Mouse (Mus musculus) kidney, postnatal 0 days (tissue): Measurements from ENCODE around the gene P4ha2. TPM values are rescaled to one million over a fixed set of nuclear protein-coding genes. Genes with fewer than 3 reads are reported as not detected.

ENCODE experiments used
- ATAC-seq: fragments of 200-750 bp; cut with Nextera tagmentation; replicated peaks from 2 replicates; pipeline ENCODE4 v1.8.0; 2017; ENCODE audit warnings: low read depth, moderate number of reproducible peaks, moderate TSS enrichment, moderate library complexity; ENCODE audit not compliant: low FRiP score
- DNase-seq: peaks from one replicate; pipeline ENCODE4 v3.0.0-alpha.2; 2016; ENCODE audit warnings: low spot score
- H3K27ac ChIP-seq: fragments of 300-500 bp; sonication (generic); 2 replicates; pipeline ENCODE4 v1.5.1; 2014; ENCODE audit warnings: mild to moderate bottlenecking
- H3K27me3 ChIP-seq: fragments of 300-500 bp; sonication (generic); 2 replicates; pipeline ENCODE4 v1.6.1; 2014; ENCODE audit warnings: low read length, mixed read lengths; ENCODE audit not compliant: insufficient read depth
- H3K36me3 ChIP-seq: fragments of 300-500 bp; sonication (generic); 2 replicates; pipeline ENCODE4 v1.6.1; 2014; ENCODE audit warnings: low read length, mixed read lengths; ENCODE audit not compliant: insufficient read depth
- H3K4me1 ChIP-seq: fragments of 300-500 bp; sonication (generic); replicated peaks from 2 replicates; pipeline ENCODE4 v1.6.1; 2014; ENCODE audit warnings: antibody characterized with exemption, low read length, mixed read lengths; ENCODE audit not compliant: insufficient read depth
- H3K4me2 ChIP-seq: fragments of 300-500 bp; sonication (generic); 2 replicates; pipeline ENCODE4 v1.6.1; 2014; ENCODE audit warnings: mild to moderate bottlenecking, low read length, moderate library complexity, mixed read lengths
- H3K4me3 ChIP-seq: fragments of 300-500 bp; sonication (generic); replicated peaks from 2 replicates; pipeline ENCODE4 v1.5.1; 2014; ENCODE audit warnings: low read depth, low read length
- H3K9ac ChIP-seq: fragments of 300-500 bp; sonication (generic); 2 replicates; pipeline ENCODE4 v1.6.1; 2014; ENCODE audit warnings: low read depth, low read length
- H3K9me3 ChIP-seq: fragments of 300-500 bp; sonication (generic); replicated peaks from 2 replicates; pipeline ENCODE4 v1.6.1; 2016; ENCODE audit warnings: low read length, inconsistent platforms, mixed read lengths
- CTCF ChIP-seq: IDR thresholded peaks from 2 replicates; pipeline ENCODE4 v1.5.1; 2016; ENCODE audit warnings: antibody characterized with exemption, low read depth, mild to moderate bottlenecking, moderate library complexity
- whole genome bisulfite sequencing: fragments of 180-500 bp; shearing (Covaris S2); extraction: QIAGEN DNeasy Blood & Tissue Kit; methylation state at CpG from one replicate; pipeline ENCODE4 v1.1.7; 2014; 5-methylcytosine and 5-hydroxymethylcytosine counted together
- polyA plus RNA-seq: library from polyadenylated mRNA; unstranded; fragments of >200 nt; fragmentation: Nextera tagmentation; extraction: Ambion mirVana; gene quantifications from 2 replicates; pipeline ENCODE4 v1.2.1, GENCODE M21; 2015

Gene P4ha2
- polyA plus RNA-seq, 1 experiment from 2014 or later = 11.2 TPM

DNA sequence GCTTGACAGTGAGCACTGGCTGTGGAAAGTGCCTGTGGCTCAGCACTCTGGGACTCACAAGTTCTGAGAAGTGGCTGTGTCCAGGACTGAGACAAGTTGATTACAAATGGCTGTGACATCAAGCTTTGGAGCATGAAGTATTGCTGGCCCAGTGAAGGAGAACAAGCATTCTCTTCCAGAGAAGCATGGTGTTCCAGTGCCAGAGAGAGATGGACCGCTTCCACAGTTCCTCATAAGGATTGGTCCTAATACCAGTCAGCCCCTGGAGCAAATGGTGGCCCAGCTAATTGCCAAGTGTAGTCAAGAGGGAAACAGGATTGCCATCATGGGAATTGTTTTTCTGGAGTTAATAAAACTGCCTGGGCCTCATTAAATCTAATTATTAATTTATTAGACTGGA, 23.8 kb upstream of the P4ha2 start:
- Histone ChIP-seq H3K9me3 (no peaks in the 10 kb centered on the region), H3K4me2 (no peak overlapping the region), H3K4me3 (no peak overlapping the region), H3K4me1 (no peaks in the 10 kb centered on the region), H3K9ac (no peak overlapping the region), H3K36me3 (no peaks in the 10 kb centered on the region), H3K27ac (no peak overlapping the region), H3K27me3 (no peaks in the 10 kb centered on the region)
- WGBS = 100% methylated on average over 1 of the region's 1 CpGs
- no peak for TF ChIP-seq CTCF
- no peak for ATAC-seq
- DNase-seq = no peak

DNA sequence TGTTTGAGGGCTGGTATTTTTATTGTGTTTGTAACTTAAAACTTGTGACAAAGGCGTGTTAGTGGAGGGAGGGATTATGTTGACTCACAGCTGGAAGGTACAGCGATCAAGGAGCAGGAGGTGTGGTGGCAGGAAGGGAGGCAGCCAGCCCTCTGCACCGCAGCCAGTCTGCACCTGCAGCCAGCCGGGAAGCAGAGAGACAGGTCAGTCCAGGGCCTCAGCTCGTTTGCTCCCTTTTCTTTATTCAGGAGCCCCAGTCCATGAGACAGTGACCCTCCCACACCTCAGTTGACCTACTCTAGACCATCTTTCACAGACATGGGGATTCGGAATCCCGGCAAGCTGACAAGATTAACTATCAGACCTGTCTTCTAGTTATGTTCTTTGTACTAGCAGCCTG, 19.5 kb upstream of the P4ha2 start:
- H3K27ac ChIP-seq = no peak overlapping the region

DNA sequence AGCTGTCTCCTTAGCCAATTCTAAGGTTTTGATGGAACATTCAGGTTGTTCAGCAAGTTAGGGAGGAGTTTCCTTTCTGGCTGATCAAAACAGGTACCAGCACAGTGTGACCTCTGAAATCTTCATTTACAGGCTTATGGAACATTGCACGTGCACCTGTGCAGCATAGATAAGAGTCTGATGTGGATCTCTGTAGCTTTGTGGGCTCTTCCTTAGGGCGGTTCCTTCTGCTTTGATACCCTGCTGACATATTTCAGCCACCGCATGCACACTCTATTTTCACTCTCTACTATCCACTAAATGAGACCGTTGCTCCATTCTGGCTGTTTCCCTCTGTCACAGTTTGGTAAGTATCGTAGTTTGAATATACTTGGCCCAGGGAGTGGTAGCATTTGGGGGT, 17.2 kb upstream of the P4ha2 start:
- H3K4me3 ChIP-seq = no peak overlapping the region
- H3K27ac ChIP-seq = no peak overlapping the region
- H3K9me3 ChIP-seq = no peaks in the 10 kb centered on the region
- TF ChIP-seq CTCF = no peak
- no peaks in the 10 kb centered on the region for H3K27me3 ChIP-seq
- no peaks in the 10 kb centered on the region for H3K36me3 ChIP-seq
- 91% methylated on average over 5 of the region's 5 CpGs for WGBS
- no peak overlapping the region for H3K4me2 ChIP-seq
- no peak overlapping the region for H3K9ac ChIP-seq
- DNase-seq (no peak), ATAC-seq (no peak)
- H3K4me1 ChIP-seq = no peaks in the 10 kb centered on the region

More for the DNA sequence above, 19.5 kb upstream of the P4ha2 start:
- no peak for TF ChIP-seq CTCF
- 16% methylated on average over 7 of the region's 7 CpGs for WGBS
- H3K36me3 ChIP-seq = no peaks in the 10 kb centered on the region
- H3K9ac ChIP-seq = no peak overlapping the region
- H3K27me3 ChIP-seq = no peaks in the 10 kb centered on the region
- no peak overlapping the region for H3K4me2 ChIP-seq
- DNase-seq = peak; percentile 48
- H3K4me3 ChIP-seq = no peak overlapping the region
- no peaks in the 10 kb centered on the region for H3K4me1 ChIP-seq
- no peaks in the 10 kb centered on the region for H3K9me3 ChIP-seq
- ATAC-seq = no peak

DNA sequence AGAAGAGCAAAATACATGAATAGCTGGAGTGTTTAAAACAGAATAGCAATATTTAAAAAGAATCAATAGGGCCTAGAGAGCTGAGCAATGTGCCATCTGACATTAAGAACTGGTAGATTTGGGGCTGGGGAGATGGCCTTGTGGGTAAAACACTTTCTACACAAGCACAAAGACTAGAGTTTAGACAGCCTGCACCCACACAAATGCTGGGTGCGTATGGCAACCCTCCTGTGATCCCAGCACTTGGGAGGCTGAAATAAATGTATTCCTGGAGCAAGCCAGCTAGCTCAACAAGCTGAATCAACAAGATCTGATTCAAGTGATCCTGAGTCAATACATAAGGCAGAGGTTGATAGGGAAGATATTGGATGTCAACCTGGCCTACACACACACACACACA, 14.9 kb upstream of the P4ha2 start:
- ATAC-seq = no peak
- Histone ChIP-seq H3K4me3 (no peak overlapping the region), H3K9ac (no peak overlapping the region), H3K27me3 (no peaks in the 10 kb centered on the region), H3K36me3 (no peaks in the 10 kb centered on the region), H3K4me1 (no peaks in the 10 kb centered on the region), H3K9me3 (no peaks in the 10 kb centered on the region), H3K27ac (no peak overlapping the region), H3K4me2 (no peak overlapping the region)
- WGBS = 100% methylated on average over 1 of the region's 1 CpGs
- TF ChIP-seq CTCF = no peak
- no peak for DNase-seq

DNA sequence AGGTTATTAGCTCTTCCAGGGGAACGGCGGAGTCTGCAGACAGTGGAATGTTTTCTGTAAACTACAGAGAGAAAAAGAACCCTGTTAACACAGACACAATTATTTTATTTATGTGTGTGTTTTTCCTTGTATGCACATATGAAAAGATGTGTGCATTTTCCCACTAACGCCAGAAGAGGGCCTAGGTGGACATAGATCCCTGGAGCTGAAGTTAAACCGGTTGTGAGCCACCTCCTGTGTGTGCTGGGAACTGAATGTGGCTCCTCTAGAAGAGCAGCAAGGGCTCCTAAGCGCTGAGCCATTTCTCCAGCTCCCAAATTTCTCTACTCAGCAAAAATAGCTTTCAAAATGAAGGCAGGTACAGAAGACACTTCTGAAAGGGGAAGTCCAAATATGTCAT, 14.1 kb upstream of the P4ha2 start:
- Histone ChIP-seq H3K36me3 (no peaks in the 10 kb centered on the region), H3K9me3 (no peaks in the 10 kb centered on the region), H3K4me2 (no peak overlapping the region), H3K9ac (no peak overlapping the region), H3K27me3 (no peaks in the 10 kb centered on the region), H3K4me1 (no peaks in the 10 kb centered on the region), H3K4me3 (no peak overlapping the region), H3K27ac (no peak overlapping the region)
- peak; percentile 22; the same call in 1 of the 2 replicates for TF ChIP-seq CTCF
- DNase-seq = no peak
- no peak for ATAC-seq
- 72% methylated on average over 5 of the region's 5 CpGs for WGBS

DNA sequence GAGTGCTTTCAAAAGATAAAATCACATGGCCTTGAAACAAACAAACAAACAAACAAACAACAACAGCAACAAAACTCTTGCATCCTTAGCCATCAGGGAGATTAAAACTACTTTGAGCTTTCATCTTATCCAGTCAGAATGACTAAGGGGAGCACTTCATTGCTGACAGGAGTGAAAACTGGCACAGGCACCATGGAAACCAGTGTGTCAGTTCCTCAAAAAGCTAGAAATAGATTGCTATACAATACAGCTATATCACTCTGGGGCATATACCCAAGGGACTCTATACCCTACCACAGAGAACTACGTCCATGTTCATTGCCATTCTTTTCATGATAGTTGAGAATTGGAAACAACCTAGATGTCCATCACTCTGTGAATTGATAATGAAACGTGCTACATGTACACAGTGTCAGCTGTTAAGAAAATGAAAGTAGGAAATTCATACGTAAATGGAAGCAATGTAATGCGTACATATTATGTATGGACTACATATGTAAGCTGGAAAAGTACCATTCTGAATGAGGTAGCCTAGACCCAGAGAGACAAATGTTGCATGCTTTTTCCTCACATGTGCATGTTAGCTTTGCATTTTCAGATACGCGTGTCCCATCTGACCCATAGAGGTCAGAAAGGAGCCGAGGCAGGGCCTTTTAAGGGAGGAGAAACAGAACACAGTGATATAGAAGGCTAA, 11.5 kb upstream of the P4ha2 start:
- TF ChIP-seq CTCF = no peak
- DNase-seq = no peak
- H3K4me2 ChIP-seq = no peak overlapping the region
- WGBS = 76% methylated on average over 7 of the region's 7 CpGs
- no peak overlapping the region for H3K9ac ChIP-seq
- H3K27me3 ChIP-seq = no peaks in the 10 kb centered on the region
- H3K4me3 ChIP-seq = no peak overlapping the region
- H3K36me3 ChIP-seq = no peaks in the 10 kb centered on the region
- H3K9me3 ChIP-seq = no peaks in the 10 kb centered on the region
- H3K27ac ChIP-seq = no peak overlapping the region
- no peak for ATAC-seq
- H3K4me1 ChIP-seq = no peaks in the 10 kb centered on the region; the same call in 1 of the 2 replicates

DNA sequence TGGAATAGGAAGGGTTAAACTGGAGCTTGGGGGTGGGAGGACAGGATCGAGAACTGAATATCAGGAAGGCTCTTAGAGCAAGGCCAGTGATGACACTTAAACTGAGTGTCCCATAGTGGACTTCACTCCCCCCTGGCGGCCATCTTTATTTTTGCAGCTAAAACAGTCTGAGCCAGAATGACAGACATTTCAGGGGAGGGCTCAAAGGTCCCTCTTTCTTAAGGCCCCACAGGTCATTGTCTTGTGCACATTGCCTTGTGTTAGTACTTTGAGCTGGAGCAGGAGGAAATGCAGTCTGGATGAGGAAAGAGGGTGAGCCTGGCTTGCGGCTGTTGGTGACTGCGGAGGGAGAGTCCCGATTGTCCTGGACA, 11.0 kb upstream of the P4ha2 start:
- 51% methylated on average over 5 of the region's 5 CpGs for WGBS
- H3K4me3 ChIP-seq = no peak overlapping the region
- no peak overlapping the region for H3K9ac ChIP-seq
- peak; percentile 75 for ATAC-seq
- H3K4me2 ChIP-seq = no peak overlapping the region
- H3K27me3 ChIP-seq = no peaks in the 10 kb centered on the region
- peak; percentile 90 for TF ChIP-seq CTCF
- no peaks in the 10 kb centered on the region for H3K36me3 ChIP-seq
- H3K27ac ChIP-seq = no peak overlapping the region
- H3K4me1 ChIP-seq = no peaks in the 10 kb centered on the region; the same call in 1 of the 2 replicates
- H3K9me3 ChIP-seq = no peaks in the 10 kb centered on the region
- peak; percentile 86 for DNase-seq
